Mouse (Mus musculus): Measurements from ENCODE around the gene Marcksl1. TPM values are rescaled to one million over a fixed set of nuclear protein-coding genes. Genes with fewer than 3 reads are reported as not detected.
"Not testable (repeated sequence)": the region's sequence is repeated elsewhere in the genome, so short reads cannot be mapped to it uniquely, and the experiment has no call there.

Gene Marcksl1
- polyA plus RNA-seq, 1 experiment from 2014 or later: 490 TPM

GRCm38 (mm10) chr4:129549306-129549705 lies 35.9 kb downstream of the Marcksl1 start:
- no peak overlapping the region for H3K27ac ChIP-seq
- H3K9ac ChIP-seq: no peak overlapping the region
- WGBS: 91% methylated on average over 2 of the region's 2 CpGs
- no peaks in the 10 kb centered on the region for H3K9me3 ChIP-seq
- H3K27me3 ChIP-seq (replicated peaks): no peaks in the 10 kb centered on the region
- H3K4me2 ChIP-seq: no peak overlapping the region
- H3K4me1 ChIP-seq: no peaks in the 10 kb centered on the region
- no peak for ATAC-seq (ENCODE audit: insufficient read depth, low FRiP score, low read depth)
- 0 out of 2 replicates have a peak, but pooled peaks cover 3% of the 10 kb centered on the region for H3K36me3 ChIP-seq
- no peak overlapping the region for H3K4me3 ChIP-seq (replicated peaks)

- Histone ChIP-seq H3K4me3 (replicated peaks) (no peak overlapping the region), H3K27me3 (replicated peaks) (no peaks in the 10 kb centered on the region), H3K4me2 (no peak overlapping the region), H3K36me3 (0 out of 2 replicates have a peak, but pooled peaks cover 3% of the 10 kb centered on the region), H3K4me1 (0 out of 2 replicates have a peak, but pooled peaks cover under 1% of the 10 kb centered on the region), H3K9me3 (no peaks in the 10 kb centered on the region), H3K9ac (no peak overlapping the region), H3K27ac (no peak overlapping the region)
- no peak for ATAC-seq (ENCODE audit: insufficient read depth, low FRiP score, low read depth)
- 57% methylated on average over 1 of the region's 1 CpGs for WGBS
These were observed 36.9 kb downstream of the Marcksl1 start for GRCm38 (mm10) chr4:129550295-129550694.

GRCm38 (mm10) chr4:129554512-129554911 lies 41.1 kb downstream of the Marcksl1 start:
- H3K27me3 ChIP-seq (replicated peaks); H3K9ac ChIP-seq; H3K27ac ChIP-seq; H3K36me3 ChIP-seq; H3K9me3 ChIP-seq; ATAC-seq (ENCODE audit: insufficient read depth, low FRiP score, low read depth); H3K4me2 ChIP-seq; H3K4me3 ChIP-seq (replicated peaks): not testable (repeated sequence)
- WGBS: 94% methylated on average over 6 of the region's 6 CpGs
- H3K4me1 ChIP-seq: peaks cover 12% of the 10 kb centered on the region

- 6% methylated on average over 16 of the region's 16 CpGs for WGBS
- no peak overlapping the region for H3K27ac ChIP-seq
- H3K27me3 ChIP-seq (replicated peaks): no peaks in the 10 kb centered on the region
- peaks cover 12% of the 10 kb centered on the region for H3K4me1 ChIP-seq
- no peaks in the 10 kb centered on the region for H3K9me3 ChIP-seq
- H3K9ac ChIP-seq: peak overlapping the region; percentile 21; the same call in 1 of the 2 replicates
- no peaks in the 10 kb centered on the region for H3K36me3 ChIP-seq
- H3K4me2 ChIP-seq: peak overlapping the region; percentile 76
- H3K4me3 ChIP-seq (replicated peaks): peak overlapping the region; percentile 48
- ATAC-seq (ENCODE audit: insufficient read depth, low FRiP score, low read depth): peak; percentile 6; the same call in 1 of the 2 replicates
These were observed 42.1 kb downstream of the Marcksl1 start for GRCm38 (mm10) chr4:129555421-129555861.

GRCm38 (mm10) chr4:129555862-129556531 lies 42.6 kb downstream of the Marcksl1 start:
- peak overlapping the region; percentile 48 for H3K4me3 ChIP-seq (replicated peaks)
- peaks cover 12% of the 10 kb centered on the region for H3K4me1 ChIP-seq
- H3K27me3 ChIP-seq (replicated peaks): no peaks in the 10 kb centered on the region
- H3K9me3 ChIP-seq: no peaks in the 10 kb centered on the region
- ATAC-seq (ENCODE audit: insufficient read depth, low FRiP score, low read depth): peak; percentile 45
- H3K9ac ChIP-seq: peak overlapping the region; percentile 21; the same call in 1 of the 2 replicates
- no peaks in the 10 kb centered on the region for H3K36me3 ChIP-seq
- H3K4me2 ChIP-seq: peak overlapping the region; percentile 76
- WGBS: 1% methylated on average over 24 of the region's 24 CpGs
- H3K27ac ChIP-seq: peak overlapping the region; percentile 37

GRCm38 (mm10) chr4:129556532-129557223 lies 43.3 kb downstream of the Marcksl1 start:
- Histone ChIP-seq H3K4me2 (peak overlapping the region; percentile 76), H3K27me3 (replicated peaks) (no peaks in the 10 kb centered on the region), H3K9me3 (no peaks in the 10 kb centered on the region), H3K36me3 (no peaks in the 10 kb centered on the region), H3K4me1 (peaks cover 12% of the 10 kb centered on the region), H3K27ac (peak overlapping the region; percentile 71), H3K4me3 (replicated peaks) (peak overlapping the region; percentile 48), H3K9ac (0 out of 2 replicates have a peak overlapping the region, but pooled peaks have one; percentile 23)
- WGBS: 5% methylated on average over 33 of the region's 33 CpGs
- ATAC-seq (ENCODE audit: insufficient read depth, low FRiP score, low read depth): peak; percentile 70

- H3K4me1 ChIP-seq: peaks cover 12% of the 10 kb centered on the region
- no peaks in the 10 kb centered on the region for H3K36me3 ChIP-seq
- peak overlapping the region; percentile 71 for H3K27ac ChIP-seq
- H3K27me3 ChIP-seq (replicated peaks): no peaks in the 10 kb centered on the region
- ATAC-seq (ENCODE audit: insufficient read depth, low FRiP score, low read depth): peak; percentile 59; the same call in 1 of the 2 replicates
- H3K9me3 ChIP-seq: no peaks in the 10 kb centered on the region
- H3K4me3 ChIP-seq (replicated peaks): peak overlapping the region; percentile 48
- 73% methylated on average over 9 of the region's 9 CpGs for WGBS
- H3K4me2 ChIP-seq: peak overlapping the region; percentile 76
- no peak overlapping the region for H3K9ac ChIP-seq
These were observed 44.0 kb downstream of the Marcksl1 start for GRCm38 (mm10) chr4:129557256-129557808.

GRCm38 (mm10) chr4:129558321-129558955 lies 45.1 kb downstream of the Marcksl1 start:
- Histone ChIP-seq H3K9ac (no peak overlapping the region), H3K9me3 (no peaks in the 10 kb centered on the region), H3K4me1 (peaks cover 14% of the 10 kb centered on the region), H3K4me3 (replicated peaks) (no peak overlapping the region), H3K4me2 (no peak overlapping the region), H3K27ac (no peak overlapping the region), H3K27me3 (replicated peaks) (no peaks in the 10 kb centered on the region), H3K36me3 (no peaks in the 10 kb centered on the region)
- 85% methylated on average over 12 of the region's 12 CpGs for WGBS
- no peak for ATAC-seq (ENCODE audit: insufficient read depth, low FRiP score, low read depth)

GRCm38 (mm10) chr4:129561184-129561583 lies 47.8 kb downstream of the Marcksl1 start:
- Histone ChIP-seq H3K9me3 (no peaks in the 10 kb centered on the region), H3K9ac (no peak overlapping the region), H3K4me2 (no peak overlapping the region), H3K4me1 (peaks cover 13% of the 10 kb centered on the region; the same call in 1 of the 2 replicates), H3K4me3 (replicated peaks) (no peak overlapping the region), H3K36me3 (no peaks in the 10 kb centered on the region), H3K27me3 (replicated peaks) (no peaks in the 10 kb centered on the region), H3K27ac (no peak overlapping the region)
- ATAC-seq (ENCODE audit: insufficient read depth, low FRiP score, low read depth): no peak
- WGBS: 70% methylated on average over 5 of the region's 5 CpGs

GRCm38 (mm10) chr4:129563718-129564117 lies 50.3 kb downstream of the Marcksl1 start:
- no peak overlapping the region for H3K4me3 ChIP-seq (replicated peaks)
- peaks cover 7% of the 10 kb centered on the region; the same call in 1 of the 2 replicates for H3K4me1 ChIP-seq
- H3K9me3 ChIP-seq: no peaks in the 10 kb centered on the region
- no peaks in the 10 kb centered on the region for H3K36me3 ChIP-seq
- no peaks in the 10 kb centered on the region for H3K27me3 ChIP-seq (replicated peaks)
- H3K4me2 ChIP-seq: no peak overlapping the region
- ATAC-seq (ENCODE audit: insufficient read depth, low FRiP score, low read depth): 0 out of 2 replicates have a peak, but pooled peaks have one; percentile 35
- no peak overlapping the region for H3K9ac ChIP-seq
- H3K27ac ChIP-seq: no peak overlapping the region
- WGBS: 23% methylated on average over 8 of the region's 8 CpGs

GRCm38 (mm10) chr4:129565139-129565538 lies 51.8 kb downstream of the Marcksl1 start:
- Histone ChIP-seq H3K9ac (no peak overlapping the region), H3K4me3 (replicated peaks) (no peak overlapping the region), H3K4me1 (peaks cover 7% of the 10 kb centered on the region; the same call in 1 of the 2 replicates), H3K36me3 (no peaks in the 10 kb centered on the region), H3K27me3 (replicated peaks) (no peaks in the 10 kb centered on the region), H3K9me3 (no peaks in the 10 kb centered on the region), H3K27ac (no peak overlapping the region), H3K4me2 (no peak overlapping the region)
- 74% methylated on average over 6 of the region's 6 CpGs for WGBS
- no peak for ATAC-seq (ENCODE audit: insufficient read depth, low FRiP score, low read depth)

All from stomach, embryonic 15.5 days (tissue).